Mouse (Mus musculus) left cerebral cortex, adult 18-20 months (tissue): ENCODE measurements around the gene Casq2. TPM values are rescaled to one million over a fixed set of nuclear protein-coding genes. Genes with fewer than 3 reads are reported as not detected.

Source experiments
- DNase-seq, 2 experiments: peaks; one replicate each; pipeline ENCODE4 v3.0.0; 2021 to 2022; ENCODE audit warnings: low spot score in 2 of 2, mixed read lengths in 1 of 2
- total RNA-seq, 2 experiments: library from RNA; stranded (reverse); gene quantifications; 2 replicates each; pipeline ENCODE4 v1.2.3; 2021

Casq2 gene
- total RNA-seq, 2 experiments from 2014 or later = 1.7 to 2.2 TPM

DNA sequence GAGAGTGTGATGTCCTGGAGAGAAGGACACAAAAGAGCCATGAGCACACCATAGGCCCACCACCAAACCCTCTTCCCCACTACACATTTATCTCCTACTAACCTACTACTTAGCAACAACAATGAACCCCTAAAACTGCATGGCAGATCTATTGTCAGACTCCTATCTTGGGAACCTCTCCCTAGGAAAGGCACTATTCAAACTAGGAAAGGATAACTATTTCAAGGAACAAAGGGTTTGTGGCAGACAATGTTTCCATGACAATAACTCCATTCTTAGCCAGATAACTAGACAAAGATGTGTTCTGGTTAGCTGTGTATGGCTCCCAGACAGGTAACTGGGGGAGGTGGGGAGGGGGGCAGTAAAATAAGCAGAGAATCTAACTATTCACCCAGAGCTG lies 104.4 kb downstream of the Casq2 start:
- no peak for DNase-seq

DNA sequence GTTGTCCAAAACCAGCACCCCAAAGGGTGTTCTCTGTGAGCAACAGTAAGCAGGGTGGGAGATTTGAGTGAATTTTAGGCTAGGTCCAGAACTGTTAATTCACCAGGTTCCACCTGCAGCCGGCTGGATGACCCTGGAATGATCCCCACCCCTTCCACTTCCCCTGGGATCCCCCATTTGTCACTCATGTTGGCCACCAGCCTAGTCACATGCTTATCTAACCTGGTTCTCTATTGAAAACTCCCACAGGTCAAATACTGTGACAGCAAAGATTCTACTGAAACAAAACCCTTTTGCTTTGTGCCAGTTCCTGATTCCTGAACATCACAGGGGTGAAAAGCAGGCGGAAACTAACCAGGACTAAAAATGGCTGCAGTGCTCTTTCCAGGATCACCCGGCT lies 105.4 kb downstream of the Casq2 start:
- DNase-seq = no peak

DNA sequence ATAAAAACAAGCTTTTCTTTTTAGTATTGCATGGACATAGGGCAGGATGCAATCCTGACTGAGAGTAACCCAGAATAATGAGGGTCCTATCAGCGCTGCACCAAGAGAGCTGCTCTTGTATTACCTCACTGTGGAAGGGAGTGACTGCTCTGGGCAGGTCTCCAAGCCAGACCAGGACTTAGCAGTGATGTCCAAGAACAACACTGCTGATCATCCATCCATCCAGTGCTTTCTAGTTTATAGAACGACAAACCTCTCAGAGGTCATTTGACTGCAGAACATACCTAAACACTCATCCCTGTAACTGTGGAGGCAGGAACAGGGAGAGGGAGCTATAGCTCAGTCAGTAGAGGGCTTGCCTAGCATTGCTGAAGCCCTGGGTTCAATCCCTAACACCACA lies 106.4 kb downstream of the Casq2 start:
- DNase-seq = no peak

DNA sequence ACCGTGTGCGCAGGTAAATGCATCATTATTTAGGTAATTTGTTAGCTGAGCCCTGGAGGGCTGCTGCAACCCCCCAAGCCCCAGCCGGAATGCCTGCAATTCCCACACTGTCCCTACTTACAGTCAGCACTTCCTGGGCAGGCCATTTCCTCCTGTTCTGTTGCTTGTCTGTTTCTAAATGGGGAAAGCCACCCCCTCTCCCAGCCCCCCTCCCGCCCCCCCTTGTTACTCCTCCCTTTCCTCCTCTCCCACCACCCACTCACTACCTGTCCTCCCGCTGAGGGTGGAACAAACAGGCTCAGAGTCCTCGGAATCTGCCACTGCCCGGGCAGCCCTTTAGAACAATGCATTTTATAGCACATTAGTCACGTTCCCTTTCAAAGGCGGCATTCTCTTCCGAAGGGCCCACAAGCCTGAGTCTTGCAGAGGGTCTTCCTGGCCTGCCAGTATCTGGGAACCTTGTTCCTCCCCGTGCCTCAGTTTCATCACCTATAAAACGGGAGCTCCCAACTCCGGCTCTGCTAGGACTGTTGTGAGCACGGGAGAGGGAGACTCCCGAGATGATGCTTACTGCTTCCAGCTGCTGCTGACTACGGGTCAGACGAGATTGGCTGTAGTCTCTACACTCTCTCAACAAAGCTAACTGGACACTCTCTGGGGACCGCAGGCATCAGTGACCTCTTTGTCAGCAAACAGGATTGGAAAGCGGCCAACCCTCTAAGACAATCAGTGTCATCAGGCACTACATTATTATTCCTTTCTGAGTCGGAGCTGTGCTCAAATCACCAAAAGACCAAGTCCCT lies 107.5 kb downstream of the Casq2 start:
- no peak for DNase-seq

DNA sequence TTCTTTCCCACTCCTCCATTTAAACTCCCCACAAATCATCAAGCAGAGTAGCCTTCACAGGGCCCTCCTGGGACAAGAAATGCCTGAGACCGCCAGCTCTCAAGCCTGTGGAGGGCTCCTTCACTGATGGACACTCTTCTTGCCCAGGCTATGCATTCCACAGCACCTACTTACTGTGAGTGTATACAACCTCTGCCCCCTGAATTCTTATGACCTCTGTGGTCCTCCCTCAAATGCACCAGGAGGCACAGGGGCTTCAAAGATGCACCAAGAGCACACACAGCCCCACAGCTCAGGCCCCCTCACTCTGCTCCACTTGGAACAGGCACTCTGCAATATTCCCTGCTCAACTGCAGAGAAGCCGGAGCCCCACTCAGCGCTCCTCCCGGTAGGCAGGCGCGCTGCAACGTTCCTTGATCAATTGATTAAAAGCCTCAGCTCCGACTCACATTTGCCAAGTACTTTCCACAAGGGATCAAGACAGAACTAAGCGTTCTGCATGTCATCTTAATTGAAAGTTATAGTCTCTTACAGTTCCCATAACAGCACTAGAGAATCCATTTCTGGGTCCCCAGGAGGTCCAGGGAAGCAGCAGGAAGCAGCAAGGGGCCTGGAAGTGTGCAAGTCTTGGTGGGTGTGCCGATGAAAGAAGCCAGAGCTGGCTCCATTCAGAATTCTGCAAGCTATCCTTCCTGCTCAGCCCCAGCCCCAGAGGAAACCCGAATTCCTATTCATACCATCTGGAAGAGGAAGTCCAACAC lies 108.3 kb downstream of the Casq2 start:
- DNase-seq = no peak

DNA sequence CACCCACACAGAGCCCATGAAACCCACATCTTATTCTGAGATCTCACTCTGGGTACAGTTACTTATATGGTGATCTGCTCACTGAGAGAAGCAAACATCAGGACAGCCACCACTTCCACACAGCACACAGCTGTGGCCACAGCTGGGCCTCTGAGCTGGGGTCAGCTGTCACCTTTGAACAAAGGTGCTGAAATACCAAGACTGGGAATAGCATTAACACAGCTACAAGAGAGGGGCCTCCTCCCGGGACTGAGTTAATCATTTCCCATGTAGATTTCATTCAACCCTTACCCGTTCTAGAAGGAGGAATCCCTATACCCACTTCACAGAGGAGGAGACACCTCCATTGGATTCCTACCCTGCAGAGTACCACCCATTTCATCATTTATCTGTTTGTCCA lies 109.5 kb downstream of the Casq2 start:
- DNase-seq = no peak

Other genes starting within 250 kb of the Casq2 start
- under 1 TPM; 0.23 to 0.30 TPM for gene Mab21l3, start 237.5 kb upstream of the Casq2 start, total RNA-seq
- 1 to 10 TPM; 7.3 to 8.7 TPM for gene Slc22a15, start 162.0 kb upstream of the Casq2 start, total RNA-seq
- gene Nhlh2, start 76.3 kb upstream of the Casq2 start, total RNA-seq = under 1 TPM; 0.16 to 0.40 TPM
- gene Vangl1, start 118.3 kb downstream of the Casq2 start, total RNA-seq = 1 to 10 TPM; 4.3 to 5.1 TPM